Mouse (Mus musculus) adrenal gland (tissue): ENCODE data around the gene Tlr9.

Source experiments
- intact Hi-C: fragments of 180-260 bp; cut with DNase I; formaldehyde crosslinking; loops from one replicate; pipeline ENCODE4 v1.15.1; 2025
- microRNA-seq, 2 experiments: library from miRNA; unstranded; fragments of <30 nt; microRNA quantifications; one replicate each; pipeline ENCODE4; 2019

The Tlr9 gene

DNA sequence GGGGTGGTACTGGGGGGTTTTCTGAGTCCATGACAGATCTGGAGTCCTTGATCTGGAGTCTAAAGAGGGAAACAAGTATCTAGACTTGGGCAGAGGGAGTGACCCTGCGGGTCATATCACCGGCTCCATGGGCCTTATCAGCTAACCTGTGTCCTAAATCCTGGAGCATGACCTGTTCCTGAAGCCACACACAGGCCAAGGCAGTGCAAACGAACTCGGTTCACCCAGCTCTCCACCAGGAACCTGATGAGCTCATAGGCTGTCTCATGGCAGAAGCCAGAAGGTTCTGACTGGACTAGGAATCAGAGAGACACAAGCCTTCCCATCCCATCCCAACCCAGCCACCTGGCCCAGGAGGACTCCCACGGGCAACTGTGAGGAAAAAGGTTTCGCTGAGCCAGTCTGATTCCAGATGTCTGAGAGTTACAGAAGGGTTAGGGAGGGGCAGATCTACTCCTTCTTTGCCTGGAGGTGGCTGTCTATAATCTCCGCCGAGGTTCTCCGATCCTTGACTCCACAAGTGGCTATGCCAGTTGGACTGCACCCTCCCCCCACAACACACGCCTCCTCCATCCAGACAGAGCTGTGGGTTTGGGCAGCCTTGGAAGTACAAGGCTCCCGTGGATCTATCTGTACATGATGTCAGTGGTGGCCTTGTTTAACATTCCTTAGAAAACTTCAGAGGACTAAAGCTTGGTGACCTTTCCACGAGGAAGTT lies 43.1 kb downstream of the Tlr9 start:
- intact Hi-C loops = no loop called here

DNA sequence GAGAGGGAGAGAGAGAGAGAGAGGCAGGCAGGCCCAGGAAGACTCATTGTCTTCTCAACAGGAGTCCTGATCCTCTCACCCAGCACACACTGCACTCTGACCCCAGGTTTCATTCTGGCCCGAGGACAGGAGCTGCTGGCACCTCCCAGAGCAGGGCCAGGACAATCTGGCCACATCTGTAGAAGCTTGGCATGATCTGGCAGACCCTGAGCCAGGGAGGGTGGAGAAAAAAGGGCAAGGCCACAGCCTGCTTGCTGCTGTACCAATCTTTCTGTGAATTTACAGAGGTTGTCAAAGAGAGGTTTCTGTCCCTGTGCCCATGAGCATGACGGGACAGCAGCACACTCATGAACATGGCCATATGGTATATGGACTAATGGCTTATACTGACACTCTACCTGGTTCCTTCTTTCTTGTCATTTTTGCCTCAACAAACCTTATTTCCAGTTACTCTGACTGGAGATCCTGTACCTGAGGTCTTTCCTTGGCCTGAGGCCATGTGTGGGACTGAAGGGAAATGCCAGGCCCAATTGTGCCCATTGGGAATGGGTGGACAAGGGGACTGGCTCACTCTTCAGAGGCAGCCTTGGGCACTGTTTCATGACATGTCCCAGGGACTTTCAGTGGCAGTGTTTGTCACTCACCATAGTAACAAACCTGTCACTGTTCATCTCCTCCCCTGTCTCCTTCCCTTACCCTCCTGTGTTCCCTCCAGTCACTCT lies 44.7 kb downstream of the Tlr9 start:
- intact Hi-C loops = no loop called here

DNA sequence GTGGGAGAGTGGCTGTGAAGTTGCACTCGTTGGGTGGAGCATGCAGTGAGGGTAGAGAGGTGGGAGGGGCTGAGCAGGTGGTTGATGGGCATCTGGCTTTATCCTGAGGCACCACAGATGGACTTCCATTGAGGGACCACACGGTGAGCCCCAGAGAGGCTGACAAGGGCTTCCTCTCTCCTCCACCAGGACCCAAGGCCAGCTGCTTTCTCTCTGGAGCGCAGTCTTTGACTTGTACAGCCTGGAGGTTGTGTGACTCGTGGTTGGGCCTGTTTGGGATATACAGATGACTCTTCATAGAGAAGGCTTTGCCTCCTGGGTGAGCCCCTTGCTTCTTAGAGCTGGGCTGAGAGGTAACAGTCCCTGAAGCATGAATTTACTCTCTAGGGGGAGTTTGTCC lies 46.0 kb downstream of the Tlr9 start:
- intact Hi-C loops = no loop called here

DNA sequence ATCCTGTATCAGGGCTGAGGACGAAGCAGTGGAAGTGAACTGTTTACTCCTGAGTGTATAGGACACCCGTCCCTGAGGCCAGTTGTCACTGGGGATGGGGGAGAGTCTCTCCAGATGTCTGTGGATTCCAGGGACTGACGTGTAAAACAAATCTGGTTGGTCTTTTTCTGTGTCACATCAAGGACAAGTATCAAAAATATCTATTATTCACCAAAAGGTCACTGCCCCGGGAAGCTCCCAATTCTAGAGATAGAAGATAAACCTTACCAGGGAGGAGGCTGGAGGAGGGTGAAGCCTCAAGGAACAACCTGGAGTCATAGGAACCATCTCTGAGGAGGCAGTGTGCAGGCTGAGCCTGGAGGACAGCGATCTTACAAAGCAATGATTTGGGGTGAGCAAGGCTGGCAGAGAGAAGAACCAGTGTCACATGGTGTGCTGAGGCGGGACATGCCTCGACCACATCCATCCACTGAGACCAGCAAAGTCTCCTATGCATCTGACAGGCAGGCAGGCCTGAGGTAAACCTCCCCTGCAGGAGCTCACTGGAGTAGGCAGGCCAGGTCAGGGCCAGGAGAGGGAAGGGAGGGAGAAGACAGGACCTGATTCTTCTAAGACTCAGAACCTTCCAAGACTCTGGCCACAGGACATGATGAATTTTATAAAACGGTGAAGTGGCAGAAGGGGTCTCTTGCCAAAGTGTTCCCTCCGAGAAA lies 46.8 kb downstream of the Tlr9 start:
- intact Hi-C loops = no loop called here

DNA sequence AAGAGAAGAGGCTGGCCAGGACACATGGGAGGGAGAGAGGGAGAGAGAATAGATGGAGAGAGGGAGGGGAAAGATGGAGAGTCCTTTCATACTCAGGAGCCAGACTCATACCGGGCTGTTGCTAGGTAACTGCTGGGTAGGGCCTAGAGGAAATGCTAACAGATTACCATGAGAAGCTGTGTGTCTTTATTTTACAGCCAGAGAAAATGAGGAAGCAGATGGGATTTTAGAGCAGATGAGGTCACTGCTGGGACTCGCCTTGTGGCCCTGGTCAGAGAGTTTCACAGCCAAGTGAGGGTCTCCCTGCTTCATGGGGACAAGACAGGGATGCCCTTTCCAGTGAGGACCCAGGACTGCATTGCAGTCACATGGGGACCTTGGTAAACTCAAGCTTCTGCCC lies 47.5 kb downstream of the Tlr9 start:
- intact Hi-C loops = loop anchor here (5.0 kb wide), 1 partner anchor 33 kb away; no protein-coding TSS in a partner anchor

DNA sequence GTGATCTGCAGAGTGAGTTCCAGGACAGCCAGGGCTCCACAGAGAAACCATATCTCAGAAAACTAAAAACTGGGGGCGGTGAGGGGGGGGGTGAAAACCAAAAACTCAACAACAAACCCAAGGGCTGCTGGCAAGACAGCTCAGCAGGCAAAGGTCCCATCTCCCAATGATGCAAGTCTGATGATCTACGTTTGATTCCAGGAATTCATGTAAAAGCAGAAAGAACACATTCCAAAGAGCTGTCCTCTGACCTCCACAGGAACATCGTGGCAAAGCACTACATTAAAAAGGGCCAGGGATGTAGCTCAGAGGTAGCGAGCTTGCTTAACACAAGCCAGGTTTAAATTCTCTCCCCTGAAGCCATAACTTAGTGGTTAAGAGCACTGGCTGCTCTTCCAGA lies 48.3 kb downstream of the Tlr9 start:
- intact Hi-C loops = loop anchor here (5.0 kb wide), 1 partner anchor 33 kb away; no protein-coding TSS in a partner anchor

DNA sequence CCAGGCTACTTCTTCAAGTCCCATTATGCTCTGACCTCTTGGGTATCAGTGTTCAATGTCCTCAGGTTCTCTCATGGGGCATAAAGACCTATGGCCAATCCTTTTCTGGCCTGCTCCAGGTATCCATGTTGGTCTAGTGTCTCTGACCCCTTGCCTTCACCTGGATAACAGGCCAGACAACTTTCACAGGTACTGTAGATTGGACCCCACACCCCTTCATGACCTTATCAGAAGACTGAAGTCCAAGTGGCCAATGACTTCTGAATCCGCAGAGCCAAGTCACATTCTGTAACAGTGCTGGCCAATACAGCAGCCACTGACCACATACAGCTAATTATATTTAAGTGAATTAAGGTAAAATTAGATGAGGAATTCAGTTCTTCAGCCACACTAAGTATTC lies 49.9 kb downstream of the Tlr9 start:
- intact Hi-C loops = loop anchor here (5.0 kb wide), 1 partner anchor 35 kb away; no protein-coding TSS in a partner anchor

DNA sequence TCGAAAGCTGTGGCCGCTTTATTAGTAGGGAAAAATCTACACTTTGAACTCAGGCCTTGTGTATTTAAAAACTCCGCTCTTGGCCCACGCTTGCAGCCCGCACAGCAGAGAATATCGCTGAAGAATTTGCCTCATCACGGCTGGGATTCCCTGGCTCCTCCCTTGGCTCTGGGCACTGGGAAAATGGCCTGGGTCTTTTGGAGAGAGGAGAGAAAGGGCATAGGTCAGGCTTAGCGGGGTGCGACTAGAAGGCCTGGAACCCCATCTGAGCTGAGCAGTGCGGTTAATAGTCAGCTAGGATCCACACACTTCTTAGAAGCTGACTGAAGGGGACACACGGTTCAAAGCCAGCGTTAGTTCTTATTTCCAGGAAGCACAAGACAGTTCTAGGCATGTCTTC lies 50.9 kb downstream of the Tlr9 start:
- intact Hi-C loops = loop anchor here (5.0 kb wide), 1 partner anchor 36 kb away; no protein-coding TSS in a partner anchor

DNA sequence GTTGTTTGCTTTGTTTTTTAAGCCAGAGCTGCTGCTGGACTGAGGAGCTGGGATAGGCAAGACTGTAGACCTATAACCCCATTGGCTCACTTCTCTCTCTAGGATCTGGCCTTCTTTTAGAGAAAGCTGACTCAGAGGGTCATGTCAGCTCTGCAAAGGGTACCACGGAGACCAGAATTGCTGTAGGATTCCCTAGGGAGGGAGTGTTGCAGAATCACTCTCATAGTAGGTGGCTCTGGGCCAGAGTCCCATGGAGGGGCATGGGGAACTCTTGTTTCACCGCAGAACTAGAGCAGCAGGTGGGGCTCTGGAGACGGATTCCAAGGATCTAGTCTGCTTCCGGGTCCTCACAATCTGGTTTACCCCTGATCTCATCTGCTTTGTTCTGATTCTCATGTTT lies 51.4 kb downstream of the Tlr9 start:
- intact Hi-C loops = loop anchor here (5.0 kb wide), 1 partner anchor 36 kb away; no protein-coding TSS in a partner anchor

DNA sequence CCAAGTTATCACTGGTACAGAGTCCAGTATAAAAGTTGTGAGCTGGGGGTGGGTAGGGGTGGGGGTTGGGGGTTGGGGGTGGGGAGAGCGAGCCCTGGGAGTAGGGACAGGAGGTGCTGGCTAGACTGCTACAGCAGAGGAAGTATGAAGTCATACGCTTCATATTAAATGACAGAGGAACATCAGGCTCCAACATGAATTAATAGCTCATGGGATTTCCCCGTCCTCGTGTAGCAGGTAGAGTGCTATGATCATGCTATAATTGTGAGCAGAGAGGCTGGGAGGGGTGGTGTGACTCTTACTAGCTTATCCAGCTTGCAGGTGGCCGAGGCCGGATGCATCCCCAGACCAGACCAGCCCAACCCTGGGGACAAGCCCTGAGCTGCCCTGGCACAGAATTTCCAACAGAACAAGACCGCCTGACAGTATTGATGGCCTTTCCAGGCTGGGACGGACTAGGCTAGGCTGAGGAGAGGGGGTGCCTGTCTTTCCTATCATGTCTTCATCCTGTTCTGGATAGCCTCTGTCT lies 52.3 kb downstream of the Tlr9 start:
- intact Hi-C loops = loop anchor here (5.0 kb wide), 1 partner anchor 37 kb away; no protein-coding TSS in a partner anchor

DNA sequence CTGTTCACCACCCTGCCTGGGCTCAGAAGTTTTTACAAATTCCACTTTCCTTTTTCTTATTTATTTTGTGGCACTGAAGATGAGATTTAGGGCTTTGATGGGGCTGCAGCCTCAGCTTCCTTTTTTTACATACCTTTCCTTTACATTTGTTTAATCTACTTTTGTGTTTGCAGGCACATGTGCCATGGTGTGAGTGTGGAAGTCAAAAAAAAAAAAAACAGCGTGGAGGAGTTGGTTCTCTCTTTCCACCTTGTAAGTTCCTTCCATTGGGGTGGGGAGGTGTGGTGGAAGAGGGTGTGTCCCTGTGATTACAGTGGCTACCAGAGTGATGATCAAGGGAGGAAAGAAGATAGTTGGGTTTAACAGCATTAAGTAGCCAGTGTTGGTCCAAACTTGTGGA lies 53.4 kb downstream of the Tlr9 start:
- intact Hi-C loops = no loop called here

Small RNAs within 50 kb of the gene (microRNA-seq; reads per million reads assigned to microRNA genes)
- gene Mirlet7g = 135,148 to 167,848 reads per million in 2 experiments
